Comparison of ENCODE assay signal across 17 mouse cellular contexts in genomic region chr17:33815399-33815798, GRCm38 (mm10). TPM values are rescaled to one million over a fixed set of nuclear protein-coding genes. Genes with fewer than 3 reads are reported as not detected.
"Had no signal": no experiment of that assay in that cellular context is flagged by ENCODE, and none has a peak within 500 bp of the region (broad histone marks: within the 10 kb centered on the region; RNA-seq: fewer than 3 reads in every experiment).

No protein-coding gene starts in this region.

- H3K9ac ChIP-seq: liver, postnatal 0 days; lung, embryonic 15.5 days; midbrain, embryonic 13.5 days; midbrain, embryonic 15.5 days; neural tube, embryonic 12.5 days; stomach, embryonic 15.5 days had no signal

- H3K9me3 ChIP-seq: lung, embryonic 15.5 days; megakaryocyte, embryonic 14.5 days; midbrain, embryonic 13.5 days; midbrain, embryonic 15.5 days; neural tube, embryonic 12.5 days; stomach, embryonic 15.5 days had no signal

- ATAC-seq: liver, postnatal 0 days; midbrain, embryonic 13.5 days; midbrain, embryonic 15.5 days had no signal

- H3K4me3 ChIP-seq: lung, embryonic 15.5 days; megakaryocyte, embryonic 14.5 days; midbrain, embryonic 13.5 days; midbrain, embryonic 15.5 days; neural tube, embryonic 12.5 days; stomach, embryonic 15.5 days had no signal

- H3K4me2 ChIP-seq: lung, embryonic 15.5 days; midbrain, embryonic 11.5 days; midbrain, embryonic 13.5 days; midbrain, embryonic 15.5 days; neural tube, embryonic 12.5 days; stomach, embryonic 15.5 days had no signal

- DNase-seq: liver, postnatal 0 days; lung, adult 2 months; lung, postnatal 10 days; right cerebral cortex, postnatal 14 days; thymus, adult 2 months; thymus, postnatal 25 days; thymus, postnatal 4 days had no signal

- H3K27ac ChIP-seq: lung, embryonic 15.5 days; macrophage; midbrain, embryonic 13.5 days; midbrain, embryonic 15.5 days; neural tube, embryonic 12.5 days; stomach, embryonic 15.5 days; stomach, postnatal 0 days had no signal

- H3K27me3 ChIP-seq: lung, embryonic 15.5 days; midbrain, embryonic 15.5 days; stomach, embryonic 15.5 days had no signal

- H3K36me3 ChIP-seq: midbrain, embryonic 15.5 days had no signal

RNA-seq across cellular contexts. Expression of gene Angptl4, which starts 33.8 kb away (rescaled TPM):
- total RNA-seq: neutrophil, adult 5-6 weeks had no signal
